Mouse (Mus musculus): Measurements from ENCODE around the gene Large1.

- TF ChIP-seq CTCF (IDR thresholded peaks at IDR 0.05; ENCODE audit: borderline replicate concordance, insufficient read depth, low read length) (no peak), POLR2A (IDR thresholded peaks at IDR 0.05; ENCODE audit: low read depth, low read length) (no peak)
Observed at GRCm38 (mm10) chr8:73225654-73226053, 127.7 kb downstream of the Large1 start.
